Mouse (Mus musculus): ENCODE data around the gene Cyp2t4. TPM values are rescaled to one million over a fixed set of nuclear protein-coding genes. Genes with fewer than 3 reads are reported as not detected.

Gene Cyp2t4
- 0.10 TPM in 1 of 2 replicates, not detected in the other for polyA plus RNA-seq (2016; fragmentation: Nextera tagmentation; extraction: Ambion mirVana)

DNA sequence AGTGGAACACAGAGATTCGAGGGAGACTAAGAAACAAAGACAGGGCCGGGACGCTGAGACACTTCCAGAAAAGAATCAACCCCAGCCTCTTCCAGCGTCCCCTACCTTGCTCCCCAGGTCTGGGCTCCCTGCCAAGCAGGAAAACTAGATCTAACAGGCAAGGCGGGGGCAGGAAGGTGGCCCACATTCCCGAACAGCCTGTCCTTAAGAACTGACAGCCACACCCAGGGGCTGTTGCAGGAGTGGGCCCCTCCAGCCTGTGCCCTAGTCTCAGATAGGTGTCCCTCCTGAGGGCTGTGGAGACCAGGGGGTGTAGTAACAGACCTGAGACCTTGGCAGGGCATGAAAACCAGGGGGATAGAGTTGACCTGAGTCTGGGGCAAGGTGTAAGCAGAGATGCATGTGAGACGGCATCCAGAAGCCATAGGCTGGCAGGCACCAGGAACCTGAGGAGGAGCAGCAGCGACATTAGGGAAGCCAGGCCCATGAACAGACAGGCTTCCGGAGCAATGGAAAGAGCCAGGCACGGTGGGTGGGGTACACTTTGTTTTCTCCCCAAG is at the start of gene Cyp2t4:
Cyp2t4 (plus strand) TSS at position 510 of the 560 bp plus-strand sequence.
- Histone ChIP-seq H3K27ac (no peak within 1 kb of the TSS), H3K27me3 (ENCODE audit: insufficient read depth, poor library complexity, severe bottlenecking) (no peaks in the 10 kb centered on the region), H3K4me1 (replicated peaks) (no peaks in the 10 kb centered on the region), H3K4me3 (no peak within 1 kb of the TSS), H3K36me3 (peaks cover 15% of the 10 kb centered on the region), H3K9me3 (no peaks in the 10 kb centered on the region)
- DNase-seq (ENCODE audit: low spot score), result no peak
- 79% methylated on average over 10 of the region's 10 CpGs for WGBS

DNA sequence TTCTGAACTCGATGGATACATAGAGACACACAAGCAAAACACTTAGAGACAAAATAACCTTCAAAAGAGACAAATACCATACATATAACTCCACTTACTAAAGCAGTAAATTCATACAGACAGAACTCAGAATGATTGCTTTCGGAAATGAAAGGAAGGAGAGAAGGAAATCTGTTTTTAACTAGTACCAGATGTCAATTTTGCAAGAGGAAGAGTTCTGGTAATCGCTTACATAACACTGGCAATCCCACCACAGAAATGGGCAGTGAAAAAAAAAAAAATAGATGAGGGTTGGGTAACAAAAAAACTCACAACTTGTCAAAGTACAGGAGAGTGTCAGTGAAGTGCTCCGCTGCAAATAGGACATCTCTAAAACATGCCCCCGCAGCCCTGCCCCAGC is 48.6 kb upstream of the Cyp2t4 start:
- peaks cover 8% of the 10 kb centered on the region for H3K9me3 ChIP-seq
- WGBS, result 61% methylated on average over 5 of the region's 5 CpGs

DNA sequence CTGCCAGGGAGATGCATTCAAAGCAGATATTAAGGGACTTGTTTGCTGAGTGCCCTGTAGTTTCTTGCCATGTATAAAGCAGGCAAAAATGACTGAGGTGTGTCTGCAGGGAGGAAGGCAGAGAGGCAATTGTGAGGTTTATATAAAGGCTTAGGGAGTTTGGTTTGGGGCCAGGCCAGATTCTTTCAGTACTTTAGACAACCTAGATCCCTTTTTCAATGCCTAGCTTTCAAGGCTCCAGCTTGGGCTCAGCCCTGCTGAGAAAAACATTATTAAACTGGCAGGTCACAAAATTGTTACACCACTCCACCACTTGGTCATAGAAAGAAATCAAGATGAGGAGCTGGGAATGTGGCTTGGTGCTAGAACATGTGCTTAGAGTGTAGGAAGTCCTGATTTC is 43.2 kb upstream of the Cyp2t4 start:
- no peaks in the 10 kb centered on the region for H3K36me3 ChIP-seq
- H3K27ac ChIP-seq, result no peak overlapping the region
- H3K9me3 ChIP-seq, result peaks cover 8% of the 10 kb centered on the region
- H3K4me3 ChIP-seq, result no peak overlapping the region
- no peaks in the 10 kb centered on the region for H3K4me1 ChIP-seq (replicated peaks)
- no peak for DNase-seq (ENCODE audit: low spot score)
- H3K27me3 ChIP-seq (ENCODE audit: insufficient read depth, poor library complexity, severe bottlenecking), result no peaks in the 10 kb centered on the region

More for the DNA sequence above, 48.6 kb upstream of the Cyp2t4 start:
- Histone ChIP-seq H3K27ac (no peak overlapping the region), H3K36me3 (no peaks in the 10 kb centered on the region), H3K27me3 (ENCODE audit: insufficient read depth, poor library complexity, severe bottlenecking) (no peaks in the 10 kb centered on the region), H3K4me3 (no peak overlapping the region), H3K4me1 (replicated peaks) (no peaks in the 10 kb centered on the region)
- DNase-seq (ENCODE audit: low spot score), result no peak

DNA sequence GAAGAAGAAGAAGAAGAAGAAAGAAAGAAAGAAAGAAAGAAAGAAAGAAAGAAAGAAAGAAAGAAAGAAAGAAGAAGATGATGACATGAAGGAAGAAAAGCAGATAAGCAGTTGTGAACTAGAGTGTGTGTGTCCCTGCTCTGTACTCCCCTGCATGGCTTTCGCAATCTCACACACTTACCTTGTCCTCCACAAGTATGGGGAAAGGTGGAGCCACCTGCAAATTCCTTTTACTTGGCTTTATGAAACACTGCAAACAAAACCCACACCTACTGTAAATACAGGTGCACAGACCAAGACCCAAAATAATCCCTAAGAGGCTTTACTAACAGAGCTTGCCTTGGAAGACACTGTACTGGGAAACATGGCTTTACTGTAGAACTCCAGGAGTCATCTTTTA is 42.5 kb upstream of the Cyp2t4 start:
- Histone ChIP-seq H3K36me3 (no peaks in the 10 kb centered on the region), H3K27ac (no peak overlapping the region), H3K4me1 (replicated peaks) (no peaks in the 10 kb centered on the region), H3K9me3 (peaks cover 8% of the 10 kb centered on the region), H3K4me3 (no peak overlapping the region), H3K27me3 (ENCODE audit: insufficient read depth, poor library complexity, severe bottlenecking) (no peaks in the 10 kb centered on the region)
- 88% methylated on average over 1 of the region's 1 CpGs for WGBS
- DNase-seq (ENCODE audit: low spot score), result no peak

DNA sequence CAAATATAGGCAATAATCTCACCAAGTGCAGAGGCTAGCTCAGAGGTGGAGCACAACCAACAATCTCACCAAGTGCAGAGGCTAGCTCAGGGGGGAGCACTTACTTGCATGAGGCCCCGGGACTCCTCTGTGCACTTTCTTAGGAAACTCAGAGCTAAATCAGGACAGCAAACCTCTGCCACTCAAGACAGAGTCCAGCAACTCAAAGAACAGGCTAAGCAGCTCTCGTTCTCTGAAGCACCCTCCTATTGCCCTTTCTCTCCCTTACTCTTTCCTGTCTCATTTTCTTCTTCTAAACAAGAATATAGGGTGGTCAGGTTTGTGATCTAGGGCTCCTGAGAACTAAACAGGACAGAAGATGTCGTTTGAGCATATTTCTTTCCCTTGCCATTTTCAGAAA is 41.5 kb upstream of the Cyp2t4 start:
- no peak for DNase-seq (ENCODE audit: low spot score)
- no peak overlapping the region for H3K27ac ChIP-seq
- H3K4me1 ChIP-seq (replicated peaks), result no peaks in the 10 kb centered on the region
- H3K36me3 ChIP-seq, result no peaks in the 10 kb centered on the region
- H3K9me3 ChIP-seq, result peaks cover 8% of the 10 kb centered on the region
- H3K4me3 ChIP-seq, result no peak overlapping the region
- no peaks in the 10 kb centered on the region for H3K27me3 ChIP-seq (ENCODE audit: insufficient read depth, poor library complexity, severe bottlenecking)
- WGBS, result 70% methylated on average over 3 of the region's 3 CpGs

DNA sequence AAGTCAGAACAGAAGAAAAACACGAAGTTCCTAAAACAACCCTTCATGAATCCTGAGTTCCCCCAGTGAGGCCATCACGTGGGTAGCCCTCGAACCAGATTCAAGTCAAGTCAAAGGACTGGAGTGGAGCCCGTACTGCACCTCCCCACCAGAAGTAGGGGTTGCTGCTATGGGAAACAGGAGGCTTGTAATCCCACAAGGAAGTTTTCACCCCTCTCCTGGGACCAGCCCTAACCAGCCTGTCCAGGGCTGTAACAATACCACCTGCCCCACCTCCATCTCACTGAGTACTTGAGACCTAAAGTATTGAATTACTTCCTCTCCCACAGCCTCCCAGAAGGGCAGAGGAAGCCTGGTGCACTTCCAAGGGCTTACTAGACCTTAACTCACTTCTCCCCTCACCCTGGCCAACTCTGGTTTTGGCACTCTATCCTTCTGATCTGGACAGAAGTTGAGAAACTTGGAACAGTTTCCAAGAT is 35.4 kb upstream of the Cyp2t4 start:
- H3K27ac ChIP-seq, result no peak overlapping the region
- no peaks in the 10 kb centered on the region for H3K9me3 ChIP-seq
- no peaks in the 10 kb centered on the region for H3K36me3 ChIP-seq
- H3K4me3 ChIP-seq, result no peak overlapping the region
- no peaks in the 10 kb centered on the region for H3K4me1 ChIP-seq (replicated peaks)
- DNase-seq (ENCODE audit: low spot score), result no peak
- 74% methylated on average over 4 of the region's 4 CpGs for WGBS
- H3K27me3 ChIP-seq (ENCODE audit: insufficient read depth, poor library complexity, severe bottlenecking), result no peaks in the 10 kb centered on the region

DNA sequence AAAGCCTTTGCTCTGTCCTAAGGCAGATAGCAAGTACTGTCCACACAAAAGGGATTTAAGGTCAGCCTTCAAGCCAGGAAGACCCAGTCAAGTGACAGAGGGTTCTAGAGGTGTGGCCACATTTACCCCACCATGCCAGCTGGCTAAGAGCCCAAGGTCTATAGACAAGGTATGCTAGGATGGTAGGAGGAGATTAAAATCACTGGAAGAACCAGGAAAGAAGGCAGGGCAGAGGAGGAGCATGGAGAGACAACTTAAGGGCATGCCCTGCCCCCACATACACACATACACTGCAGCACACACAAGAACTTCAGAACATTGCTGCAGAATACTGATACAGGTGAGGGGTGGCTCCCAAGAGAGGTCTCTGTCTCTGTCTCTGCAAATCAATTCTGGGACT is 33.8 kb upstream of the Cyp2t4 start, which contains the start of gene Cyp2f2:
Cyp2f2 (plus strand) TSS at position 234 of the 400 bp plus-strand sequence.
- H3K27me3 ChIP-seq (ENCODE audit: insufficient read depth, poor library complexity, severe bottlenecking), result no peaks in the 10 kb centered on the region
- no peaks in the 10 kb centered on the region for H3K4me1 ChIP-seq (replicated peaks)
- DNase-seq (ENCODE audit: low spot score), result no peak
- H3K36me3 ChIP-seq, result no peaks in the 10 kb centered on the region
- no peak within 1 kb of the TSS for H3K27ac ChIP-seq
- no peak within 1 kb of the TSS for H3K4me3 ChIP-seq
- no peaks in the 10 kb centered on the region for H3K9me3 ChIP-seq

DNA sequence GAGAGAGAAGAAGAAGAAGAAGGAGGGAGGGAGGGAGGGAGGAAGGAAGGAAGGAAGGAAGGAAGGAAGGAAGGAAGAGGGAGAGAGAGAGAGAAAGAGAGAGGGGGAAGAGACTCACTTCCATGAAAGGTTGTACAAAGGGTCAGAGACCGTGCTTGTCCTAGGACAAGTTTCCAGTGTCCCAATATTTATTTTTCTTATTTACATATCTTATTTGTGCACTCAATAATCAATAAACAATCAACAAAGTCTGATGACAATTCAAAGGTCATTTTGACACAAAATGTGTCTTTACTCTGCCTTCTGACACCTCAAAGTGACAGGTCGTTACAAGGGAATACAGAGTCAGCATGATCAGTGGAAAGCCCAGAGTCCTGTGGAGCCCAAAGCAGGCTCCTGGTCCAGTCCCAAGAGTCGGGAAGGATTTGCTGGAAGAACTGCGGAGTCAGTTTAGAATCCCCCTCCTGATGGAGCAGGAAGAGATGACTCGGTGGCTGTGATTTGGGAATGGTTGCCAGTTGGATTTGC is 29.1 kb upstream of the Cyp2t4 start:
- Histone ChIP-seq H3K9me3 (no peaks in the 10 kb centered on the region), H3K36me3 (no peaks in the 10 kb centered on the region), H3K27me3 (ENCODE audit: insufficient read depth, poor library complexity, severe bottlenecking) (no peaks in the 10 kb centered on the region), H3K27ac (no peak overlapping the region), H3K4me3 (no peak overlapping the region), H3K4me1 (replicated peaks) (no peaks in the 10 kb centered on the region)
- no peak for DNase-seq (ENCODE audit: low spot score)
- 80% methylated on average over 5 of the region's 5 CpGs for WGBS

DNA sequence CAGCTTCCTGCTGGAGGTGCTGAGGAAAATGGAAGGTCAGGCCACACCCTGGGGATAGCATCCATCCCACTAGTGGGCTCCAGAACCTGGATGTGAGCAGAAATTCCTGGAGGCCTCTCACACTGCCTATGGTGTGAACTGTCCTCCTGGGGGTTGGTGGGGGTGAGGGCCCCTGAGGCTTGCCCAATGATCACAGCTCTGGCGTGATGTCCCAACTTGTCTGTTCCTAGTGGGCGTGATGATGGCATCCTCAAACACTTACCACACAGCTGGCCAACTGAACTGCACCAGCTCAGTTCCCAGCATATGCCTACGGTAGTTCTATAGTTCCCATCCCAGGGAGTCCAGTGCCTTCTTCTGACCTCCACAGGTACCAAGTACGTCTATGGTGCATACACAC is 28.5 kb upstream of the Cyp2t4 start:
- Histone ChIP-seq H3K27ac (no peak overlapping the region), H3K4me3 (no peak overlapping the region), H3K27me3 (ENCODE audit: insufficient read depth, poor library complexity, severe bottlenecking) (no peaks in the 10 kb centered on the region), H3K4me1 (replicated peaks) (no peaks in the 10 kb centered on the region), H3K36me3 (no peaks in the 10 kb centered on the region), H3K9me3 (0 out of 2 replicates have a peak, but pooled peaks cover 2% of the 10 kb centered on the region)
- no peak for DNase-seq (ENCODE audit: low spot score)
- WGBS, result 90% methylated on average over 4 of the region's 4 CpGs

DNA sequence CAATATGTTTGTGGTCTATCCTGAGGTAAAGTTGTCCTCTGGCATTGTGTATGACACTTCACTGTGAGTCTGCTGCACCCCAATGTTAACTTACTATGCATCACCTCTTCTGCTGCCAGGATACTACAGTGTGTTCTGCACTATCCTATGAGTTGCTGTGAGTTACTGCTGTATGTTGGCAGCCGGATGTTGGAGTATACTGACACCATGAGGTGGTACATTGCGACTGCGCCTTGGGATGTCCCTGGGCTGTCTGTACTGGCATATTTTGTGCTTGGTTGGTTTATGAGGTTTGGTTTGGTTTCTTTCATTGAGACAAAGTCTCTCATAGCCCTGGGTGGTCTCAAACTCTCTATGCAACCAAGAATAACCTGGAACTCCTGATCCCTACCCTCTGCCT is 25.4 kb upstream of the Cyp2t4 start:
- 51% methylated on average over 3 of the region's 3 CpGs for WGBS
- Histone ChIP-seq H3K4me3 (no peak overlapping the region), H3K27me3 (ENCODE audit: insufficient read depth, poor library complexity, severe bottlenecking) (no peaks in the 10 kb centered on the region), H3K9me3 (peaks cover 5% of the 10 kb centered on the region; the same call in 1 of the 2 replicates), H3K4me1 (replicated peaks) (no peaks in the 10 kb centered on the region), H3K27ac (no peak overlapping the region), H3K36me3 (no peaks in the 10 kb centered on the region)
- DNase-seq (ENCODE audit: low spot score), result peak; percentile 20

DNA sequence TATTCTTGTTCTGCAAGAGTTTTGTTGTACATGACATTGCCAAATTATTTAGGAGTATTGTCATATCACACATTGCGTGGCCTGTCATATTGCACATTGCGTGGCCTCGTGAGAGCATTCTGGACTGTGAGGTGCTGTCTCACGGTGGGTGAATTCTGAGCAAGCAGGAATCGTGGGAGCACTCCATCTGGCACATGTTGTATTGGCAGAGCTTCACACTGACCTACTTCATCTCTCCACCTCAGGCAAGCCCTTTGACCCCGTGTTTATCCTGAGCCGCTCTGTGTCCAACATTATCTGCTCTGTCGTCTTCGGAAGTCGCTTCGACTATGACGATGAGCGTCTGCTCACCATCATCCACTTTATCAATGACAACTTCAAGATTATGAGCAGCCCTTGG is 24.6 kb upstream of the Cyp2t4 start:
- no peaks in the 10 kb centered on the region for H3K36me3 ChIP-seq
- H3K27me3 ChIP-seq (ENCODE audit: insufficient read depth, poor library complexity, severe bottlenecking), result no peaks in the 10 kb centered on the region
- no peaks in the 10 kb centered on the region for H3K4me1 ChIP-seq (replicated peaks)
- 90% methylated on average over 13 of the region's 13 CpGs for WGBS
- peaks cover 5% of the 10 kb centered on the region; the same call in 1 of the 2 replicates for H3K9me3 ChIP-seq
- no peak overlapping the region for H3K4me3 ChIP-seq
- H3K27ac ChIP-seq, result no peak overlapping the region
- no peak for DNase-seq (ENCODE audit: low spot score)

DNA sequence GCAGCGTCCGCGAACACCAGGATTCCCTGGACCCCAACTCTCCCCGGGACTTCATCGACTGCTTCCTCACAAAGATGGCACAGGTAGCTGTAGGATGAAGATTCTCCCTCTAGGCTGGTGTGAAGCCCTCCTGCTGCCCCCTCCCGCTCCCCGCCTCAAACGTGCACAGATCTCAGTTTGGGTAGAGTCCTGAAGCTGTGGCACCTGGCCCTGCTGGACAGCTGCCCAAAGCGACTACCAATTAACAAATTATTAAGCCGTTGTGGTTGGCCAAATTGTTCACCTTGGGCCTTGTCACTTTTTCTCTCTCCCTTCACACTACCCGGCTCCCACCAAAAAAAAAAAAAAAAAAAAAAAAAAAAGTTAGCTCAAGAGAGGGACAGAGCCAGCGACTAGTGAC is 23.7 kb upstream of the Cyp2t4 start:
- Histone ChIP-seq H3K36me3 (no peaks in the 10 kb centered on the region), H3K4me1 (replicated peaks) (no peaks in the 10 kb centered on the region), H3K4me3 (no peak overlapping the region), H3K27me3 (ENCODE audit: insufficient read depth, poor library complexity, severe bottlenecking) (no peaks in the 10 kb centered on the region), H3K9me3 (peaks cover 5% of the 10 kb centered on the region; the same call in 1 of the 2 replicates), H3K27ac (no peak overlapping the region)
- DNase-seq (ENCODE audit: low spot score), result no peak
- 91% methylated on average over 12 of the region's 12 CpGs for WGBS

DNA sequence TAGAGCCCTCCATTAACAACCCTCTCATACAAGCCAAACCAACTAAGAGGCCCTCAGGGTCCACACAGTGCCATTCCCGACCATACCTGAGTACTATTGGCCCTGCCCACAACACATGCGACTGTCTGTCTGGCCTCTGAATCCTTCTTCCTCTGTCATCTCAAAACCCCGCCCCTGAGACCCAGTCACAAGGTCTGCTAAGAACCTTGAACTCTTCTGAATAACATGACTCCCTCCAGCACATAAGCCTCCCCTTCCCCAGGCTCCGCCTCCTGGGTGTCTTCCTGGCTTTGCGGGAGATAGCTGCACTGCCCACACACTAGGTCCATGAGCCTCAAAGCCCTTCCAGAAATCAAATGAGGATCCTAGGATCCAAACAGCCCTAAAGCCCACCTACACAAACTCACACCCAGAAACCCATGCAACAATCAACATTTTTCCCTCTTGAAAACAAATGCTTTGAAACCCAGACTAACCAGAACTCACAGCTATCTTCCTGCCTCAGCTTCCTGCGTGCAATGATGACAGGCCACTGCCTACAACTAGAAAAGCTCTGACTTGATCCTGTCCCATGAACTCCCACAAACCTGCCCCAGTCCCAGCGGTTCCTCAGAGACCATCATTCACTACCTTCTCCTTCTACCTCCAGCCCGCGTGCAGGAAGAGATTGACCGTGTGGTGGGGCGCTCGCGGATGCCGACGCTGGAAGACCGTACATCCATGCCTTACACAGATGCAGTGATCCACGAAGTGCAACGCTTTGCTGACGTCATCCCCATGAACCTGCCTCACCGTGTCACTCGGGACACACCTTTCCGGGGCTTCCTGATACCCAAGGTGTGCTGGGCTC is 22.8 kb upstream of the Cyp2t4 start:
- 90% methylated on average over 22 of the region's 22 CpGs for WGBS

More for the DNA sequence above, 22.8 kb upstream of the Cyp2t4 start:
- no peak overlapping the region for H3K4me3 ChIP-seq
- no peak overlapping the region for H3K27ac ChIP-seq
- no peak for DNase-seq (ENCODE audit: low spot score)
- no peaks in the 10 kb centered on the region for H3K27me3 ChIP-seq (ENCODE audit: insufficient read depth, poor library complexity, severe bottlenecking)
- H3K36me3 ChIP-seq, result no peaks in the 10 kb centered on the region
- H3K9me3 ChIP-seq, result peaks cover 7% of the 10 kb centered on the region; the same call in 1 of the 2 replicates
- H3K4me1 ChIP-seq (replicated peaks), result no peaks in the 10 kb centered on the region

All from hindbrain, embryonic 10.5 days (tissue).